Mouse (Mus musculus): ENCODE measurements around the gene Pabpn1.

Pabpn1 gene

GRCm38 (mm10) chr14:54893651-54894181 is 1.4 kb downstream of the Pabpn1 start:
- peak; percentile 96 to 99 for DNase-seq

GRCm38 (mm10) chr14:54894296-54895151 is 2.2 kb downstream of the Pabpn1 start:
- peak; percentile 58 to 79 for DNase-seq

- DNase-seq = no peak
Measured at GRCm38 (mm10) chr14:54897445-54897844, 5.1 kb downstream of the Pabpn1 start.

- peak; percentile 81 to 84 for DNase-seq
Measured at GRCm38 (mm10) chr14:54900383-54900782, 8.1 kb downstream of the Pabpn1 start.

GRCm38 (mm10) chr14:54903641-54904040 is 11.3 kb downstream of the Pabpn1 start:
- DNase-seq = no peak

- DNase-seq = no peak
Measured at GRCm38 (mm10) chr14:54908682-54909081, 16.4 kb downstream of the Pabpn1 start.

- DNase-seq = no peak
Measured at GRCm38 (mm10) chr14:54912109-54912850, 20.0 kb downstream of the Pabpn1 start.

GRCm38 (mm10) chr14:54912886-54913285 is 20.6 kb downstream of the Pabpn1 start, which contains the start of gene Slc22a17:
Slc22a17 (minus strand) TSS chr14:54913132.
- DNase-seq = peak; percentile 66 to 81

GRCm38 (mm10) chr14:54913343-54913742 is 21.0 kb downstream of the Pabpn1 start:
- DNase-seq = no peak

GRCm38 (mm10) chr14:54920076-54920685 is 27.9 kb downstream of the Pabpn1 start:
- no peak for DNase-seq

- no peak for DNase-seq
Measured at GRCm38 (mm10) chr14:54924641-54925348, 32.5 kb downstream of the Pabpn1 start.

- DNase-seq = peak; percentile 33 to 73
Measured at GRCm38 (mm10) chr14:54925349-54926342, 33.3 kb downstream of the Pabpn1 start, which contains the start of gene Efs. Efs (minus strand) TSS chr14:54926126.

- DNase-seq = peak in 1 of 2 experiments; percentile 35
Measured at GRCm38 (mm10) chr14:54926401-54927158, 34.3 kb downstream of the Pabpn1 start.

GRCm38 (mm10) chr14:54927296-54927695 is 35.0 kb downstream of the Pabpn1 start:
- no peak for DNase-seq

- no peak for DNase-seq
Measured at GRCm38 (mm10) chr14:54929801-54930200, 37.5 kb downstream of the Pabpn1 start.

- peak in 1 of 2 experiments; percentile 30 for DNase-seq
Measured at GRCm38 (mm10) chr14:54930431-54930830, 38.1 kb downstream of the Pabpn1 start.

- no peak for DNase-seq
Measured at GRCm38 (mm10) chr14:54932645-54933150, 40.4 kb downstream of the Pabpn1 start, which contains the start of gene Il25. Il25 (plus strand) TSS chr14:54932695.

GRCm38 (mm10) chr14:54935904-54936830 is 43.9 kb downstream of the Pabpn1 start, which contains the start of gene Cmtm5:
Cmtm5 (plus strand) TSS chr14:54936261.
- DNase-seq = no peak

GRCm38 (mm10) chr14:54936831-54937160 is 44.5 kb downstream of the Pabpn1 start:
- DNase-seq = no peak

Measured in kidney, postnatal 36 days (tissue).